Mouse (Mus musculus): Measurements from ENCODE around the gene Ncan.
"Not testable (repeated sequence)": the region's sequence is repeated elsewhere in the genome, so short reads cannot be mapped to it uniquely, and the experiment has no call there.

The Ncan gene

GRCm38 (mm10) chr8:70081976-70082375, 38.7 kb downstream of the Ncan start:
- no peak for DNase-seq

- DNase-seq = no peak
Observed at GRCm38 (mm10) chr8:70073682-70074081, 47.0 kb downstream of the Ncan start.

GRCm38 (mm10) chr8:70073120-70073519, 47.6 kb downstream of the Ncan start:
- no peak for DNase-seq

- DNase-seq = no peak
Observed at GRCm38 (mm10) chr8:70072441-70073069, 48.1 kb downstream of the Ncan start, which contains the start of gene Tm6sf2. Gene Tm6sf2, plus strand, starts transcription at chr8:70072924.

GRCm38 (mm10) chr8:70071836-70072440, 48.7 kb downstream of the Ncan start:
- no peak for DNase-seq

- DNase-seq = no peak
Observed at GRCm38 (mm10) chr8:70057721-70058120, 63.0 kb downstream of the Ncan start.

GRCm38 (mm10) chr8:70050434-70050833, 70.2 kb downstream of the Ncan start:
- not testable (repeated sequence) for DNase-seq

- DNase-seq = no peak
Observed at GRCm38 (mm10) chr8:70049662-70050061, 71.0 kb downstream of the Ncan start.

GRCm38 (mm10) chr8:70043996-70044395, 76.7 kb downstream of the Ncan start:
- DNase-seq = no peak
